Mouse (Mus musculus) forebrain, embryonic 11.5 days (tissue): Measurements from ENCODE around the gene Plin4. TPM values are rescaled to one million over a fixed set of nuclear protein-coding genes. Genes with fewer than 3 reads are reported as not detected.
"Not testable (repeated sequence)": the region's sequence is repeated elsewhere in the genome, so short reads cannot be mapped to it uniquely, and the experiment has no call there.

ENCODE experiments used
- ATAC-seq: fragments of 200-750 bp; cut with Nextera tagmentation; replicated peaks from 2 replicates; pipeline ENCODE4 v1.8.0; 2017; ENCODE audit warnings: moderate TSS enrichment; ENCODE audit not compliant: low FRiP score
- DNase-seq: peaks from one replicate; pipeline ENCODE4 v3.0.0-alpha.2; 2017; ENCODE audit warnings: low spot score
- H3K27ac ChIP-seq: fragments of 300-500 bp; sonication (generic); 2 replicates; pipeline ENCODE4 v1.5.1; 2014; ENCODE audit warnings: low read depth, low read length
- H3K27me3 ChIP-seq: fragments of 300-500 bp; sonication (generic); 2 replicates; pipeline ENCODE4 v1.6.1; 2014; ENCODE audit warnings: mild to moderate bottlenecking, low read length, mixed read lengths; ENCODE audit not compliant: control insufficient read depth, insufficient read depth
- H3K36me3 ChIP-seq: fragments of 300-500 bp; sonication (generic); 2 replicates; pipeline ENCODE4 v1.6.1; 2014; ENCODE audit warnings: mild to moderate bottlenecking, low read length, moderate library complexity, mixed read lengths; ENCODE audit not compliant: control insufficient read depth, insufficient read depth
- H3K4me1 ChIP-seq: fragments of 300-500 bp; sonication (generic); replicated peaks from 2 replicates; pipeline ENCODE4 v1.6.1; 2014; ENCODE audit warnings: low read length, mixed read lengths; ENCODE audit not compliant: control insufficient read depth, insufficient read depth
- H3K4me2 ChIP-seq: fragments of 300-500 bp; sonication (generic); 2 replicates; pipeline ENCODE4 v1.6.1; 2014; ENCODE audit warnings: low read depth, mild to moderate bottlenecking, low read length, moderate library complexity, mixed read lengths; ENCODE audit not compliant: severe bottlenecking
- H3K4me3 ChIP-seq: fragments of 300-500 bp; sonication (generic); 2 replicates; pipeline ENCODE4 v1.5.1; 2014; ENCODE audit warnings: low read depth, low read length
- H3K9ac ChIP-seq: fragments of 300-500 bp; sonication (generic); 2 replicates; pipeline ENCODE4 v1.6.1; 2014; ENCODE audit warnings: low read length
- H3K9me3 ChIP-seq: fragments of 300-500 bp; sonication (generic); 2 replicates; pipeline ENCODE4 v1.6.1; 2016; ENCODE audit warnings: low read length, mixed read lengths; ENCODE audit not compliant: control insufficient read depth
- WGBS: fragments of 180-500 bp; shearing (Covaris S2); extraction: QIAGEN DNeasy Blood & Tissue Kit; methylation state at CpG from one replicate; pipeline ENCODE4 v1.1.7; 2014; 5-methylcytosine and 5-hydroxymethylcytosine counted together
- polyA plus RNA-seq: library from polyadenylated mRNA; unstranded; fragments of >200 nt; fragmentation: Nextera tagmentation; extraction: Ambion mirVana; gene quantifications from 2 replicates; pipeline ENCODE4 v1.2.1, GENCODE M21; 2014

Plin4 gene
- polyA plus RNA-seq, 1 experiment from 2014 or later, result 0.07 TPM

DNA sequence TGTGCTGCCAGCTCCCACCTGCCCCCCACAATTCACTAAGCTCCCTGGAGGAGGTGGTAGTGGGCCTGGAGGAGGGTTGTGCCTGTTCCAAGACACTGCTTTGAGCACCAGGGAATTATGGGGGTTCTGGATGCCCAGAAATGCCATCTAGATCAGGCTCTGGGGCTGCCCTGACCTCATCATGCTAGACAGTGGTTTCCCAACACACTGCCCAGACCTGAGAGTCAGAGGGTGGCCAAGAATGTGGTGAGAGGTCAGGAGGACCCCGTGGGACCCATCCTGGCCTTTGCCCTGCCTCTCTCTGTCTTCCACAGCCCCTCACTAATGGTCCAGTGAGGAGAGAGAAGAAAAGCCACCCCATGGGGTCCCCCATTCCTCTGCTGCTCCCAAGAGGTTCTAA is 1.4 kb upstream of the Plin4 start:
- DNase-seq (no peak), ATAC-seq (no peak)
- 60% methylated on average over 1 of the region's 1 CpGs for WGBS
- H3K4me2 ChIP-seq, result no peak overlapping the region
- no peak overlapping the region for H3K4me3 ChIP-seq
- H3K9me3 ChIP-seq, result no peaks in the 10 kb centered on the region
- H3K36me3 ChIP-seq, result no peaks in the 10 kb centered on the region
- H3K4me1 ChIP-seq, result no peaks in the 10 kb centered on the region
- no peaks in the 10 kb centered on the region for H3K27me3 ChIP-seq
- H3K9ac ChIP-seq, result no peak overlapping the region
- no peak overlapping the region for H3K27ac ChIP-seq

GRCm38 (mm10) chr17:56110571-56110970 is 968 bp upstream of the Plin4 start:
- Histone ChIP-seq H3K9ac (no peak overlapping the region), H3K36me3 (no peaks in the 10 kb centered on the region), H3K4me3 (no peak overlapping the region), H3K4me2 (no peak overlapping the region), H3K9me3 (no peaks in the 10 kb centered on the region), H3K4me1 (no peaks in the 10 kb centered on the region), H3K27me3 (no peaks in the 10 kb centered on the region), H3K27ac (no peak overlapping the region)
- DNase-seq, result no peak
- 70% methylated on average over 4 of the region's 4 CpGs for WGBS
- ATAC-seq, result no peak

DNA sequence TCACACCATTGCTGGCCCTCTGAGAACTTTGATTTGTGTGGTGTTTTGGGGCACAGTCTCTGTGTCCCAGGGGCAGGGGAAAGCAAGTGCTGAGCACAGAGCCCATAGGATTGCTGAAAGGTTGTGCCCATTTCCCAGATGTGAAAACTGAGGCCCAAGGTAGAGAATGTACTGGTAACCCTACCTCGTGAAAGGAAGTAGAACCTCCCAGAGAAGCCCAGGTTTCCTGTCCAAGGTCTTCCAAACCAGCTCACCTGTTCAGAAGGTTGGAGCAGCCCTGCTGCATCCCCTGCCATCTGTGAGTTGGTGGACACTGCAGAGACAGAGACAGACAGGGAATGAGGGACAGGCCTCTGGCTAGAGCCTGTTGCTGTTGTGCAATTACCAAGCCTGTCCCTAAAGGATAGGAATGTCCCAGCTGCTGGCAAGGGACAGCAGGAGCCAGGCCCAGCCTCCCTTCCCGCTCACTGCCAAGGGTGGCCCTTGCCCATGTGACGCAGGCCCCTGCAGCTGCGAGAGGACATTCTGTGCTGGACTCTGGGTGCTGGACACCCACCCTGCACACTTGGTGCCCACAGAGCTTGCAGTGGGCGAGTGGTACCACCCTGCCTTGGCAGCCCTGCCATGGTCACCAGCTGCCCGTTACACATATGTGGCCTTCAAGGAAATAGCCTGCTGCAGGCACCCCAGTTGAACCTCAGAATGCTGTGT is 1.1 kb downstream of the Plin4 start:
- no peak overlapping the region for H3K4me2 ChIP-seq
- H3K4me1 ChIP-seq, result no peaks in the 10 kb centered on the region
- H3K4me3 ChIP-seq, result no peak overlapping the region
- H3K9ac ChIP-seq, result no peak overlapping the region
- no peaks in the 10 kb centered on the region; the same call in 1 of the 2 replicates for H3K36me3 ChIP-seq
- ATAC-seq, result no peak
- no peak for DNase-seq
- H3K9me3 ChIP-seq, result no peaks in the 10 kb centered on the region
- WGBS, result 85% methylated on average over 6 of the region's 6 CpGs
- H3K27ac ChIP-seq, result no peak overlapping the region
- H3K27me3 ChIP-seq, result no peaks in the 10 kb centered on the region

DNA sequence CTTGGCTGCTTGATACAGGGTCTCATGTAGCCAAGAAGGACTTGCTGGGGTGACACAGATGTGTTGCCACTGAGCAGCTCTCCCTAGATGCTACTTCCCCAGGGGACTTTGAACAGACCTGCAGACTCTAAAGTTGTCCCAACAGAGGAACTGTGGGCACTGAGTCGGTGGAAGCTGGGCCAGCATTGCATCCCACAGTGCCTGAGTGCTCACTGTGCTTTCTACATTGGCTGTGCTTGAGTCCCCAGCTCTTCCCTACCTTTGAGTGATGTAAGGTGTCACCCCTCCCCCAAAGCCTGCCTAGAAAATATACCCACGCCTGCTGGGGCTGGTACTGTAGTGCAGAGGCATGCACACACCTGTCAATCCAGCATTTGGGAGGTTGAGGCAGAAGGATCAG is 1.9 kb downstream of the Plin4 start:
- ATAC-seq (no peak), DNase-seq (no peak)
- Histone ChIP-seq H3K4me3 (no peak overlapping the region), H3K4me2 (no peak overlapping the region), H3K27ac (no peak overlapping the region), H3K27me3 (no peaks in the 10 kb centered on the region), H3K36me3 (no peaks in the 10 kb centered on the region; the same call in 1 of the 2 replicates), H3K4me1 (no peaks in the 10 kb centered on the region), H3K9ac (no peak overlapping the region), H3K9me3 (no peaks in the 10 kb centered on the region)
- WGBS, result 72% methylated on average over 2 of the region's 2 CpGs

GRCm38 (mm10) chr17:56106981-56107380 is 2.6 kb downstream of the Plin4 start:
- ATAC-seq (no peak), DNase-seq (no peak)
- H3K9ac ChIP-seq, result no peak overlapping the region
- no peak overlapping the region for H3K27ac ChIP-seq
- no peaks in the 10 kb centered on the region for H3K4me1 ChIP-seq
- H3K4me2 ChIP-seq, result no peak overlapping the region
- H3K9me3 ChIP-seq, result no peaks in the 10 kb centered on the region
- no peaks in the 10 kb centered on the region; the same call in 1 of the 2 replicates for H3K36me3 ChIP-seq
- WGBS, result 83% methylated on average over 4 of the region's 4 CpGs
- no peaks in the 10 kb centered on the region for H3K27me3 ChIP-seq
- H3K4me3 ChIP-seq, result no peak overlapping the region

- H3K36me3 ChIP-seq, H3K9ac ChIP-seq, H3K9me3 ChIP-seq, H3K4me2 ChIP-seq, H3K4me3 ChIP-seq, H3K27ac ChIP-seq, H3K4me1 ChIP-seq, H3K27me3 ChIP-seq, DNase-seq, ATAC-seq: not testable (repeated sequence)
- 97% methylated on average over 4 of the region's 4 CpGs for WGBS
Measured at GRCm38 (mm10) chr17:56106436-56106835, 3.2 kb downstream of the Plin4 start.

DNA sequence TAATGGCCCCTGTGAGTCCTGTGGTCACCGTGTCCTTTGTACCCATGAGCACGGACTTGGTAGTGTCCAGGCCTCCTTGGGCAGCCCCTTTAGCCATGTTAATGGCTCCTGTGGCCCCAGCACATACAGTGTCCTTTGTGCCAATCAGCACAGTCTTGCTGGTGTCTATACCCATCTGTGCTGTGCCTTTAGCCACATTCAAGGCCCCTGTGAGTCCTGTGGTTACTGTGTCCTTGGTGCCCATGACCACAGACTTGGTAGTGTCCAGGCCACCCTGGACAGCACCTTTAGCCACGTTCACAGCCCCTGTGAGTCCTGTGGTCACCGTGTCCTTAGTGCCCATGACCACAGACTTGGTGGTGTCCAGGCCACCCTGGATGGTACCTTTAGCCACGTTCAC is 4.8 kb downstream of the Plin4 start:
- not testable (repeated sequence) for ATAC-seq, H3K9me3 ChIP-seq, DNase-seq, H3K27ac ChIP-seq, H3K27me3 ChIP-seq, H3K4me3 ChIP-seq, H3K4me1 ChIP-seq, H3K9ac ChIP-seq, H3K4me2 ChIP-seq
- 94% methylated on average over 2 of the region's 5 CpGs for WGBS
- H3K36me3 ChIP-seq, result peaks cover 11% of the 10 kb centered on the region; the same call in 1 of the 2 replicates

GRCm38 (mm10) chr17:56103465-56104285 is 5.9 kb downstream of the Plin4 start:
- H3K4me1 ChIP-seq, result no peaks in the 10 kb centered on the region
- DNase-seq (no peak), ATAC-seq (no peak)
- H3K27ac ChIP-seq, result no peak overlapping the region
- no peaks in the 10 kb centered on the region for H3K27me3 ChIP-seq
- H3K9ac ChIP-seq, result no peak overlapping the region
- no peak overlapping the region for H3K4me2 ChIP-seq
- WGBS, result 97% methylated on average over 8 of the region's 8 CpGs
- H3K36me3 ChIP-seq, result peaks cover 12% of the 10 kb centered on the region; the same call in 1 of the 2 replicates
- H3K9me3 ChIP-seq, result no peaks in the 10 kb centered on the region
- no peak overlapping the region for H3K4me3 ChIP-seq
